Mouse (Mus musculus) forebrain, embryonic 13.5 days (tissue): ENCODE results near the gene Cdc42ep3. TPM values are rescaled to one million over a fixed set of nuclear protein-coding genes. Genes with fewer than 3 reads are reported as not detected.

Experiments
- ATAC-seq: fragments of 200-750 bp; cut with Nextera tagmentation; 2 replicates; pipeline ENCODE4 v1.8.0; 2017
- H3K27ac ChIP-seq: fragments of 300-500 bp; sonication (generic); 2 replicates; pipeline ENCODE4 v1.5.1; 2015; ENCODE audit warnings: inconsistent platforms, mild to moderate bottlenecking, moderate library complexity
- H3K27me3 ChIP-seq: fragments of 300-500 bp; sonication (generic); 2 replicates; pipeline ENCODE4 v1.6.1; 2015; ENCODE audit warnings: mild to moderate bottlenecking, inconsistent platforms
- H3K36me3 ChIP-seq: fragments of 300-500 bp; sonication (generic); 2 replicates; pipeline ENCODE4 v1.6.1; 2015; ENCODE audit warnings: mild to moderate bottlenecking, inconsistent platforms; ENCODE audit not compliant: poor library complexity, severe bottlenecking
- H3K4me1 ChIP-seq: fragments of 300-500 bp; sonication (generic); 2 replicates; pipeline ENCODE4 v1.6.1; 2015; ENCODE audit warnings: inconsistent platforms
- H3K4me2 ChIP-seq: fragments of 300-500 bp; sonication (generic); 2 replicates; pipeline ENCODE4 v1.6.1; 2015; ENCODE audit warnings: inconsistent platforms, mild to moderate bottlenecking, moderate library complexity
- H3K4me3 ChIP-seq: fragments of 300-500 bp; sonication (generic); 2 replicates; pipeline ENCODE4 v1.5.1; 2015; ENCODE audit warnings: mild to moderate bottlenecking, inconsistent platforms
- H3K9ac ChIP-seq: fragments of 300-500 bp; sonication (generic); 2 replicates; pipeline ENCODE4 v1.6.1; 2015; ENCODE audit warnings: mild to moderate bottlenecking, inconsistent platforms
- H3K9me3 ChIP-seq: fragments of 300-500 bp; sonication (generic); replicated peaks from 2 replicates; pipeline ENCODE4 v1.6.1; 2016; ENCODE audit warnings: inconsistent platforms
- whole genome bisulfite sequencing: fragments of 180-500 bp; shearing (Covaris S2); methylation state at CpG from one replicate; pipeline ENCODE4 v1.1.7; 2015; 5-methylcytosine and 5-hydroxymethylcytosine counted together
- polyA plus RNA-seq: library from polyadenylated mRNA; unstranded; fragments of >200 nt; fragmentation: Nextera tagmentation; extraction: Ambion mirVana; gene quantifications from 2 replicates; pipeline ENCODE4 v1.2.1, GENCODE M21; 2015

The Cdc42ep3 gene
- polyA plus RNA-seq, 1 experiment from 2014 or later = 33.5 TPM

DNA sequence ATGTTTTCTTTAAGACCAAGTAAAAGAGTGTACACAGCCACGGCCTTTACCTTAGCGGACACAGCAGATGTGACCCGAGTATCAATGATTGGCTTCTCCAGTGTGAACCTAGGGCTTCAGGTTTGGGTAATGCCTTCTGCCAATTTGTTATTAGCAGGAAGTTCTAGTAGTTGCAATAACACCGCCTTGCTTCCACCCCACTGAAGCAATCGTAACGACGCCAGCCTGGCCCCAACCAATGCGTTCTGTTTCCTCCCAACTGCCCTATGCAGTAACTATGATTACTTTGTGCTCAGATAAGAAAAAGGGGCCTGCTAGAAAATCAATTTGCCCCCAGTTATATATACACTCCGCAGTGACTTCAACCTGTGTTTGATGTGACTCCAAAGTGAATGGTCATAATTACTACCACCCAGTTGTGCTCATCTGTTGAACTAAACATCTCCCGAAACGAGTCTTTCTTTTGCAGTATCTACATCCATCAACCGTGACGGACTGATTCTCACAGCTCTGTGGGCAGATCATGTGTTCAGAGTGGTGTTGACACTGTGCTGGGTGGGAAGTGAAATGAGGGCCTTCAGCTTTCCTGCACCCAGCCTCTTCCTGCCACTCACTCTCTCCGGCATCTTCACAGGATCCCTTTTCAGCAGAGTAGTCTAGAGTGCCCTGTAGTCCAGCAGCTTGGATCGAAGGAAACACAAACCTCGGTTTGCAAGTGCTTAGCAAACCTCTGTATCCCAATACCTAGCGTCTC is 51.0 kb downstream of the Cdc42ep3 start:
- H3K9me3 ChIP-seq = no peaks in the 10 kb centered on the region
- 93% methylated on average over 17 of the region's 17 CpGs for WGBS
- H3K4me2 ChIP-seq = no peak overlapping the region
- H3K27me3 ChIP-seq = no peaks in the 10 kb centered on the region
- H3K27ac ChIP-seq = no peak overlapping the region
- H3K4me3 ChIP-seq = no peak overlapping the region
- no peaks in the 10 kb centered on the region for H3K36me3 ChIP-seq
- no peak overlapping the region for H3K9ac ChIP-seq
- H3K4me1 ChIP-seq = no peaks in the 10 kb centered on the region
- ATAC-seq = no peak

GRCm38 (mm10) chr17:79303238-79303637 is 51.7 kb downstream of the Cdc42ep3 start:
- no peaks in the 10 kb centered on the region for H3K36me3 ChIP-seq
- H3K27me3 ChIP-seq = no peaks in the 10 kb centered on the region
- no peaks in the 10 kb centered on the region for H3K9me3 ChIP-seq
- no peak overlapping the region for H3K9ac ChIP-seq
- no peaks in the 10 kb centered on the region for H3K4me1 ChIP-seq
- 87% methylated on average over 3 of the region's 3 CpGs for WGBS
- no peak for ATAC-seq
- H3K4me3 ChIP-seq = no peak overlapping the region
- H3K4me2 ChIP-seq = no peak overlapping the region
- no peak overlapping the region for H3K27ac ChIP-seq

- H3K27ac ChIP-seq = no peak overlapping the region
These were observed 55.0 kb downstream of the Cdc42ep3 start for GRCm38 (mm10) chr17:79299925-79300324.

GRCm38 (mm10) chr17:79298968-79299367 is 55.9 kb downstream of the Cdc42ep3 start:
- Histone ChIP-seq H3K9ac (no peak overlapping the region), H3K4me3 (no peak overlapping the region), H3K27me3 (no peaks in the 10 kb centered on the region), H3K27ac (no peak overlapping the region), H3K36me3 (no peaks in the 10 kb centered on the region), H3K4me1 (no peaks in the 10 kb centered on the region), H3K4me2 (no peak overlapping the region), H3K9me3 (no peaks in the 10 kb centered on the region)
- ATAC-seq = no peak

More at GRCm38 (mm10) chr17:79299925-79300324, 55.0 kb downstream of the Cdc42ep3 start:
- H3K4me1 ChIP-seq = no peaks in the 10 kb centered on the region
- H3K9me3 ChIP-seq = no peaks in the 10 kb centered on the region
- no peak overlapping the region for H3K9ac ChIP-seq
- H3K4me2 ChIP-seq = no peak overlapping the region
- H3K27me3 ChIP-seq = no peaks in the 10 kb centered on the region
- ATAC-seq = no peak
- WGBS = 100% methylated on average over 1 of the region's 1 CpGs
- H3K36me3 ChIP-seq = no peaks in the 10 kb centered on the region
- H3K4me3 ChIP-seq = no peak overlapping the region

DNA sequence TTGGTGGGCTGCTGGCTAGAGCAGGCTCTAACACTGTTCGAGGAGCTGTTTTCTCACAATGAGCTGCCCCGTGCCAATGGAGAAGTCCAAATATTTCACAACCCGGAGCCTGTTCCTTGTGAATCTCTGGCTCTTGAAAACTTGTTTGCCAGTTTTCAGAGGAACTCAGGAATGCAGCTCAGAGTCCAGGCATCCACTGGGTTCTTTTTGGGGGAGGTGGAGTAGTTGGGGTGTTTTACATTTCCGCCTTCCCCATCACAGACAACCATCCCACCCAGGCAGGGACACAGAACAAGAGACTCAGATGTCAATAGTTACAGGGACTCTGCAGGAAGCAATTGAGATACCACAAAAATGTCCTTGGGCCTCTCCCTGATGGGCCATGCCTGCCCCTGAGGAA is 59.0 kb downstream of the Cdc42ep3 start:
- WGBS = 72% methylated on average over 4 of the region's 4 CpGs
- Histone ChIP-seq H3K27ac (no peak overlapping the region), H3K27me3 (no peaks in the 10 kb centered on the region), H3K4me2 (no peak overlapping the region), H3K9ac (no peak overlapping the region), H3K4me1 (no peaks in the 10 kb centered on the region), H3K9me3 (no peaks in the 10 kb centered on the region), H3K36me3 (no peaks in the 10 kb centered on the region), H3K4me3 (no peak overlapping the region)
- ATAC-seq = no peak

DNA sequence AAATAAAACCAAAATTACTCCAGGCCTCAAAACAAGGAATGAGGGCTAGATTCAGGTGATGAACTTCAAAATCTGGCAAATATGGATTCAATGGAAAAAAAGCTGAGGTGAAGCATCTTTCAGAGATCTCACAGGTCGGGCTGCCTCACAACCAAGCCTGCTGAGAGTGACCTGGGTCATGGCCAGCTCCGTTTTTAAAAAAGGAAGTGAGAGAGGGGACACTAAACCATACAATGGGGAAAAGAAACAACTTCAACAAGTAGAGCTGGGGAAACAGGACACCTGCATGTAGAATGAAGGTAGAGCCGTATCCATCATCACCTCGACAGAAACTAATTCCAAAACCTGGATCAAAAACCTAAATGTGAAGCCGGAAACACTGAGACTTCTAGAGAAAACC is 63.2 kb downstream of the Cdc42ep3 start:
- WGBS = 88% methylated on average over 5 of the region's 5 CpGs
- Histone ChIP-seq H3K4me3 (no peak overlapping the region), H3K27ac (no peak overlapping the region), H3K4me1 (no peaks in the 10 kb centered on the region), H3K9ac (no peak overlapping the region), H3K36me3 (no peaks in the 10 kb centered on the region), H3K9me3 (no peaks in the 10 kb centered on the region), H3K4me2 (no peak overlapping the region), H3K27me3 (no peaks in the 10 kb centered on the region)
- no peak for ATAC-seq

GRCm38 (mm10) chr17:79290697-79291096 is 64.2 kb downstream of the Cdc42ep3 start:
- H3K4me1 ChIP-seq = no peaks in the 10 kb centered on the region
- H3K36me3 ChIP-seq = no peaks in the 10 kb centered on the region
- 91% methylated on average over 2 of the region's 2 CpGs for WGBS
- H3K27ac ChIP-seq = no peak overlapping the region
- no peak overlapping the region for H3K4me2 ChIP-seq
- no peak for ATAC-seq
- no peaks in the 10 kb centered on the region for H3K27me3 ChIP-seq
- no peaks in the 10 kb centered on the region for H3K9me3 ChIP-seq
- no peak overlapping the region for H3K4me3 ChIP-seq
- H3K9ac ChIP-seq = no peak overlapping the region

DNA sequence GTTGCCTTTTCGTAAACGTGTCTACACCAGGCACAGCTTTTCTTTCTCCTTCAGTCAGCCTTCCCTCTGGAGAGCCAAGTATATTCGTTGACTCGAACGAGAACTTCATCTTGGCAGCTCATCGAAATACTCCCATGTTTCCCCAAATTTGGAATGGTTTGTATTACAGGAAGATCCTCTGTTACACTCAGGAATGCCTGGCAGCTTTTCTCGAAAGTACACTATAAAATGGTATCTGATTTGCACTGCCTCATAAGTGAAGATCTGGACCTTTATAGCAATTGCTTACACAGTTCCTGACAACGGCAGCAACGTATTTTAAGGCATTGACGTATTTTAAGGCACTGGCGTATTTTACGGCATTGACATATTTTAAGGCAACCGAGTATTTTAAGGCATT is 67.6 kb downstream of the Cdc42ep3 start:
- Histone ChIP-seq H3K4me3 (no peak overlapping the region), H3K27me3 (no peaks in the 10 kb centered on the region), H3K27ac (no peak overlapping the region), H3K9ac (no peak overlapping the region), H3K4me1 (no peaks in the 10 kb centered on the region), H3K9me3 (no peaks in the 10 kb centered on the region), H3K36me3 (no peaks in the 10 kb centered on the region), H3K4me2 (no peak overlapping the region)
- no peak for ATAC-seq
- 93% methylated on average over 13 of the region's 13 CpGs for WGBS

GRCm38 (mm10) chr17:79285030-79285601 is 69.8 kb downstream of the Cdc42ep3 start:
- Histone ChIP-seq H3K9me3 (no peaks in the 10 kb centered on the region), H3K4me1 (no peaks in the 10 kb centered on the region), H3K27ac (no peak overlapping the region), H3K4me3 (no peak overlapping the region), H3K36me3 (no peaks in the 10 kb centered on the region), H3K9ac (no peak overlapping the region), H3K27me3 (no peaks in the 10 kb centered on the region), H3K4me2 (no peak overlapping the region)
- 40% methylated on average over 6 of the region's 6 CpGs for WGBS
- no peak for ATAC-seq
